Mouse (Mus musculus): ENCODE data around the gene Nutm1. TPM values are rescaled to one million over a fixed set of nuclear protein-coding genes. Genes with fewer than 3 reads are reported as not detected.
A peak's percentile ranks its signal among the peaks of the same experiment; 100 is the strongest.
"Not testable (repeated sequence)": the region's sequence is repeated elsewhere in the genome, so short reads cannot be mapped to it uniquely, and the experiment has no call there.

Gene Nutm1
- total RNA-seq (2014; fragmentation: Nextera tagmentation) (not detected in 2 replicates), total RNA-seq (2017) (0.42 TPM in 1 of 2 replicates, not detected in the other)

DNA sequence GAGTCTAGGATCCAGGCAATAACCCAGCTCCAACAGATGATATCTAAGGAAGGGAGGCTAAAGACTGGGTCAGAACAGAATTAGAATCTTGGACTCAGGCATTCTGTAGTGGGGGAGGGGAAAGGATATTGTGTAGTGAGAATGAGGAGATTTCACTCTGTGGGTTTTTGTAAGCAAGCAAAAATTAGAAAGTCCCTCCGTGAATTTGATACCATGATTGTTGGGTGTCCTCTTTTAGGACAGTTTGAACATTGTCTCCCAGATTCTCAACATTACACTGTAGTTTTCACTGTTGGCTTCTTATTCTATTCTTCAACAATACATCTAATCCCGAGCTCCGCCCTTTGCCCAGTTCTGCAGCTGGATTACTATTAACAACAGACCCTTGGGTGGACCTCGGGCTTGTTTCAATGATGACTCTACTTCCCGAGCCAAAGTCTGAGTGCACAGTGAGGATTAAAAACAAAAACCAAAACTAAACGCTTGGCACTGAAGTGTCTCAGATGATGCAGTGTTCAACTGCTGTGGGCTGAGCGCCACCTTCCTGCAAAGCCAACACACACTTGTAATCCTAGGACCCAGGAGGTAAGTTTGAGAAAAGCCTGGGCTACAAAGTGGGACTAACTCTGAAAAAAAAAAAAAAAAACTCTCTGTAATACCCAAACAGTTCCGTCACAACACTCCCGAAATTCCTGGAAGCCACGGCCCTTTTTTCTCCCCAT lies at the start of gene Nutm1:
TSS of gene Nutm1 (minus strand) at position 51 of the 722 bp plus-strand sequence.
- ATAC-seq (replicated peaks; ENCODE audit: low FRiP score, low TSS enrichment, poor library complexity, severe bottlenecking), result no peak

DNA sequence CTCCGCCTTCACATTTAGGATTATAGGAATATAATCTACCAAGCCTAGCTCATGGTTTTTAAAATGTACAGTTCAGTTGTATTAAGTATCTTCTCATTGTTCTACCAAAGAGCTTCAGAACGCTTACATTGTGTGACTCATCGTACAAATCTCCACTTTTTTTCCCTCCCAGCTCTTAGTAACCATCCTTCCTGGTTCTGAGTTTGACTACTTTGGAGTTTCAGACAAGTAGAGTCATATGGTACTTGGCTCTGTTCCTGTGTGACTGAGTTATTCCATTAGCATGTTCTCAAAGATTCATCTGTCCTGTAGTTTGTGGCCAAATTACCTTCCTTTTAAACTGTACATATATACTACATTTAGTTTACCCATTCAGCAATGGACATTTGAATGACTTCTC lies 49.6 kb upstream of the Nutm1 start:
- no peak for ATAC-seq (replicated peaks; ENCODE audit: low FRiP score, low TSS enrichment, poor library complexity, severe bottlenecking)

DNA sequence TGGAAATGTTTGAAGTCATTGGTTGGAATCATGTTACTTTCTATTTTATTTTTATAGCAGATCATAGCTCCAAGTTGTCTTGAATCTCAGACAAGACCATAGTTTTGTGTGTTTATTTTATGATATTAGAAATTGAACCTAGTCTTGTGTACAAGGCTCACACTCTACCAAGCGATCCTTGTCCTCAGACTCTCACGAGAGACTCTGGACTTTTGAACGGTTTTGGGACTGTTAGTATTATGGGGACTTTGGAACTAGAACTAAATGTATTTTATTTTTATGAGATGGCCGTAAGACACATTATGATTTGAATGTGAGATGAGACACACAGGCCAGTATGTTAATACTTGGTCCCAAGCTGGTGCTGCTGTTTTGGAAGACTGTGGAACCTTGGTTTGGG lies 39.1 kb upstream of the Nutm1 start:
- ATAC-seq (replicated peaks; ENCODE audit: low FRiP score, low TSS enrichment, poor library complexity, severe bottlenecking), result no peak

DNA sequence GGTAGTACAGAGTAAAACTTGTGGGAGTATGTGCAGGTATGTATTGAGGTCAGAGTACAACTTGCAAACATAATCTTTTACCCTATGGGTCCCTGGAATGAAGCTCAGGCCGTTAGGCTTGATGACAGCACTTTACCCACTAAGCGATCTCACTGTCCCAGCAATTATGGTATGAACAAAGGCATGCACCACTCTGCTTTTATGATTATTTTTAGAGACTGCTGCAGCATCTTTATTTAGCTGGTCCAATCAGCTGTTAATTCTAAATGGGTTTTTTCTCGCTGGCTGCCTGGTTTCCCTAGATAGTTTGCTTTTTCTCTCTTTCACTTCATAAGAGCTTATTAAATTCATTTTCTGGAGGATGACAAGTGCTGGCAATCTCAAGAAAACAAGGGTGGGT lies 37.1 kb upstream of the Nutm1 start:
- no peak for ATAC-seq (replicated peaks; ENCODE audit: low FRiP score, low TSS enrichment, poor library complexity, severe bottlenecking)

GRCm38 (mm10) chr2:112292823-112293222 lies 33.7 kb upstream of the Nutm1 start:
- ATAC-seq (replicated peaks; ENCODE audit: low FRiP score, low TSS enrichment, poor library complexity, severe bottlenecking), result no peak

GRCm38 (mm10) chr2:112289507-112289906 lies 30.4 kb upstream of the Nutm1 start:
- no peak for ATAC-seq (replicated peaks; ENCODE audit: low FRiP score, low TSS enrichment, poor library complexity, severe bottlenecking)

- peak; percentile 42 for ATAC-seq (replicated peaks; ENCODE audit: low FRiP score, low TSS enrichment, poor library complexity, severe bottlenecking)
These were observed 28.0 kb upstream of the Nutm1 start for GRCm38 (mm10) chr2:112287059-112287458.

DNA sequence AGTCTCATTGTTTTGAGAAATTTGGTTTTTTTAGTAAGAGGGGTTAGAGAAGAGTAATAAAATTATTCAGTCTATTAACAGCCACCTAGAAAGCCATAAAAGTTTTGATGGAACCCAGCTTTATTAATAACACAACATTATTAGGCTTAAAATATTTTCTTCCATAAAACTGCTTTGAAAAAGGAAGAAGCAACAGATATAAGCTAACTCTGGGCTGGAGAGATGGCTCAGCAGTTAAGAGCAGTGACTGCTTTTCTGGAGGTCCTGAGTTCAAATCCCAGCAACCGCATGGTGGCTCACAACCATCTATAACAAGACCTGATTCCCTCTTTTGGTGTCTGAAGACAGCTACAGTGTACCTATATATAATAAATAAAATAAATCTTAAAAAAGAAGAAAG lies 27.0 kb upstream of the Nutm1 start:
- not testable (repeated sequence) for ATAC-seq (replicated peaks; ENCODE audit: low FRiP score, low TSS enrichment, poor library complexity, severe bottlenecking)

GRCm38 (mm10) chr2:112285031-112285390 lies 25.9 kb upstream of the Nutm1 start:
- no peak for ATAC-seq (replicated peaks; ENCODE audit: low FRiP score, low TSS enrichment, poor library complexity, severe bottlenecking)

DNA sequence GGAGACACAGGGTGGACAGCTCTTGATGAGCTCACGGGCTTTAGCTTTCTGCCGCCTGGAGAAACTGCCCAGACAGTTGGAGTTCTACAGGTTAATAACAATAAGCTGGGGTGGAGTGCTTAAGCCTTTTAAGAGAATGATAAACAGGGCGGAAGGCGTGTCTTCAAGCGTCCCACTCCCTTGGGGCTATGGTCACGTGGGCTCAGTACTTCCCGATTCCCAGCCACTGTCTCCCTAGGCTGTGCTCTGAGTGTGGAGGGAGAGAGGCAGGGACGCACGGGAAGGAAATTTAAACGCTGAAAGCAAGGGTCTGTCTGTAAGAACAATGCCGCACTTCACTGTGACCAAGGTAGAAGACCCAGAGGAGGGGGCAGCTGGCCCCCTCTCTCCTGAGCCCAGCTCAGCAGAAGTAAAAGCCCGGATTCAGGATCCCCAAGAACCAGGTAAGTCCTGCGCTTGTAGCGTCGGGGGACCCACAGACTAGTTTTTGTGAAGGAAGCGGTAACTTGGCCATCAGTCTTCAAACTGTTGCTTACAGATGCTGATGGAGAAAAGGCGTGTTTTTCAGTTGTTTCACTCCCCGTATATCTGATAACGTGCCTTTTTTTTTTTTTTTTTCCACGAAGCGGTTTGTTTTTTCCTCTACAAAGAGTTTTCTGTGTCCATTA lies 25.4 kb upstream of the Nutm1 start:
- peak; percentile 92 for ATAC-seq (replicated peaks; ENCODE audit: low FRiP score, low TSS enrichment, poor library complexity, severe bottlenecking)

- ATAC-seq (replicated peaks; ENCODE audit: low FRiP score, low TSS enrichment, poor library complexity, severe bottlenecking), result no peak
These were observed 23.8 kb upstream of the Nutm1 start for GRCm38 (mm10) chr2:112282846-112283245.

- ATAC-seq (replicated peaks; ENCODE audit: low FRiP score, low TSS enrichment, poor library complexity, severe bottlenecking), result no peak
These were observed 17.8 kb upstream of the Nutm1 start for GRCm38 (mm10) chr2:112276870-112277269.

DNA sequence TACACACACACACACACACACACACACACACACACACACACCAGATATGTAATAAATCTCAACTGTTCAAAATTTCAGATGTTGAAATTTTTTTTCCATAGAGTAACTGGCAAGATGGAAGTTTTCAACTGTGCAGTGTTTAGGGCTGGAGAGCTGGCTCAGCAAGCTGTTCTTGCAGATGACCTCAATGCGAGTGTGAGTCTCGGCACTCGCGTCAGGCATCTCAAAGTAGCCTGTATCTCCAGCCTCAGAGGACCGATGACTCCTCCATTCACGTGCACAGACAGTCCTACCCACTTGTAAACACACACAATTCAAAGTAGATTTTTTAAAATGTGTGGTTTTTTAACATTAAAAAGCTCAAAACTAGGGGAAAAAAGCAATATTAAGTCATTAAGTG lies 14.4 kb upstream of the Nutm1 start:
- no peak for ATAC-seq (replicated peaks; ENCODE audit: low FRiP score, low TSS enrichment, poor library complexity, severe bottlenecking)

- peak; percentile 73 for ATAC-seq (replicated peaks; ENCODE audit: low FRiP score, low TSS enrichment, poor library complexity, severe bottlenecking)
These were observed 13.8 kb upstream of the Nutm1 start for GRCm38 (mm10) chr2:112272909-112273308.

DNA sequence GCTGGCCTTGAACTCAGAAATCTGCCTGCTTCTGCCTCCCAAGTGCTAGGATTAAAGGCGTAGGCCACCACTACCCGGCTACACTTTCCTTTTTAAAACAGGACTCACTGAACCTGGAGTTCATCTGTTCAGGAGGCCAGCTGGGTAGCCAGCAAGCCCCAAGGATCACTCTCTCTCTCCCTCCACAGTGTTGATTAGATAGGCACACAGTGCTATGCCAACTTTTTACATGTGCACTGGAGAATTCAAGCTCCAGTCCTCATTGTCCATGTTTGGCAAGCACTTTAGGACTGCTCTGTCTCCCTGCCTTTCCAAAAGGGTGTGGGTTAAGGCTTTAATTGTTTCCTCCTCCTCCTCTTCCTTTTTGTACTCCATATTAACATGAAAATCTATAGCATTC lies 10.9 kb upstream of the Nutm1 start:
- ATAC-seq (replicated peaks; ENCODE audit: low FRiP score, low TSS enrichment, poor library complexity, severe bottlenecking), result no peak

GRCm38 (mm10) chr2:112267547-112268269 lies 8.6 kb upstream of the Nutm1 start:
- no peak for ATAC-seq (replicated peaks; ENCODE audit: low FRiP score, low TSS enrichment, poor library complexity, severe bottlenecking)

DNA sequence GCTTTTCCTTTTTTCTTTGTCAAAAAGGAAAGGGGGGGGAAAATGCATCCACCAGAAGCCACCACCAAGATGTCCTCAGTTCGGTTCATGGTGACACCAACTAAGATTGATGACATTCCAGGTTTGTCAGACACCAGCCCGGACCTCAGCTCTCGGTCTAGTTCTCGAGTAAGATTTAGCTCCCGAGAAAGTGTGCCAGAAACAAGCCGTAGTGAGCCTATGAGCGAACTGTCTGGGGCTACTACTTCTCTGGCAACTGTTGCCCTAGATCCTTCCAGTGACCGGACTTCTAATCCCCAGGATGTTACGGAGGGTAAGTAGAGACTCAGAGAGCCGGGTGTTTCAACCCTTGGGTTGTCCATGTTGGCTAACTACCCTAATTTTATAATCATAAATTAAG lies 7.7 kb upstream of the Nutm1 start:
- no peak for ATAC-seq (replicated peaks; ENCODE audit: low FRiP score, low TSS enrichment, poor library complexity, severe bottlenecking)

DNA sequence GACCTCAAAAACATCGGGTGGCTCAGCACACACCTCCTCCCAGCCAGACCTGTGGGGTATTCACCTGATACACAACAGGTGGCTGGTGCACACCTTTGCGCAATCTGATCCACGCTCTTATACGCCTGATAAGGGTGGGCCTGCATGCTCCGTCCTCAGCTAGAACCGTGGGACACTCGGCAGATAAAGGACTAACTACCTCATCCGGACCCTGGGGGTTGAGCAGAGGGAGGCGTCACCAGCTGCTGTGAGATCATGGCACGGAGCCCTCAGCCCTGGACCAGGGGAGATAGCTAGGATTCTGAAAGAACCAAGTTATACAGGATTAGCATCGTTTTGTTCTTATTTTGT lies 7.1 kb upstream of the Nutm1 start, which contains the start of gene Gm21985:
TSS of gene Gm21985 (plus strand) at position 73 of the 351 bp plus-strand sequence.
- peak; percentile 61 for ATAC-seq (replicated peaks; ENCODE audit: low FRiP score, low TSS enrichment, poor library complexity, severe bottlenecking)

DNA sequence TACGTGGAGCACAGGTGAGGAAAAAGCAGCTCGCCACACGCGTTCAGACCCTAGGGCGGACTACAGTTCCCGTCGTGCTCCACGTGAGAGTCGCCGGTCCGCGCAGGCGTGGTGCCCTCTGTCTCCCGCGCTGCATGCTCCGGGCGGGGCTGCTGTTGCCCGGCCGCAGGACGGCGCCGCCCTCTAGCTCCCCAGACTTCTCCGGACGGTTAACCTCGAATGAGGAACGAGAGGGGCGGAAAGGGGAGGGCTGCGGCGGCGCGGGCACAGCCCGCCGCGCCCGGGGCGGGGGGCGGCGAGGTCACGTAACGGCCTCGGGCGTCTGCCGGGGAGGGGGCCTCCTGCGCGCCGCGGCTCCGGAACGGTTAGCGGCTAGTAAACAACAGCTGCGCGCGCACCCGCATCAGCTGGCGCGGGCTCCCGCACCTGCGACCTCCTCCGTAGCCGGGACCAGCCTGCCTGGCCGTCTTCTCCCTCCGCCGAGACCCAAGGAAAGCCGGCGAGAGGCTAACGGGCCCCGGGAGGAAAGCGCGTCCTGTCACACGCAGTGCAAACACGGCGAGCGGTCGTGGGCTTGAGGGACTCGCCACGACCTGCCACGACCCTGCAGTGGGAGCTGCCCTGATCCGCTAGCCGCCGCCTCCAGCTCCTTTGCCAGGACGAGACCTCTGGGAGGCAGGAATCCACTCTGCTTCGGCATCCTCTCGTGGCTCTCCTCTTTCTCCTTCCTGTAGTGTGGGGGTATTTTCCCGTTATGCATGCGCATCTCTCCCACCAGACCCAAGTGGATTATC lies 6.6 kb upstream of the Nutm1 start, which contains the start of gene Slc12a6:
TSS of gene Slc12a6 (plus strand) at position 378 of the 794 bp plus-strand sequence.
- peak; percentile 60 for ATAC-seq (replicated peaks; ENCODE audit: low FRiP score, low TSS enrichment, poor library complexity, severe bottlenecking)

- ATAC-seq (replicated peaks; ENCODE audit: low FRiP score, low TSS enrichment, poor library complexity, severe bottlenecking), result no peak
These were observed 5.3 kb upstream of the Nutm1 start for GRCm38 (mm10) chr2:112264364-112264763.
